Mouse (Mus musculus): Measurements from ENCODE around the gene Incenp. TPM values are rescaled to one million over a fixed set of nuclear protein-coding genes. Genes with fewer than 3 reads are reported as not detected.
"Not testable (repeated sequence)": the region's sequence is repeated elsewhere in the genome, so short reads cannot be mapped to it uniquely, and the experiment has no call there.

Incenp gene
- 100 to 1,000 TPM in 13 of 26 experiments, 10 to 100 TPM in 13; 11.0 to 260 (median 108) TPM for total RNA-seq (2018; cell fraction: chromatin; rRNA removed)
- 10 to 100 TPM; 14.9 to 49.5 (median 37.8) TPM for total RNA-seq (2018; cell fraction: cytosol; rRNA removed)
- total RNA-seq (2018; cell fraction: nucleus; rRNA removed) = 100 to 1,000 TPM in 2 of 26 experiments, 10 to 100 TPM in 24; 19.3 to 115 (median 57.5) TPM
- 37.8 to 67.1 TPM (median 51.1 TPM) in 3 replicates for polyA plus RNA-seq (2018)

DNA sequence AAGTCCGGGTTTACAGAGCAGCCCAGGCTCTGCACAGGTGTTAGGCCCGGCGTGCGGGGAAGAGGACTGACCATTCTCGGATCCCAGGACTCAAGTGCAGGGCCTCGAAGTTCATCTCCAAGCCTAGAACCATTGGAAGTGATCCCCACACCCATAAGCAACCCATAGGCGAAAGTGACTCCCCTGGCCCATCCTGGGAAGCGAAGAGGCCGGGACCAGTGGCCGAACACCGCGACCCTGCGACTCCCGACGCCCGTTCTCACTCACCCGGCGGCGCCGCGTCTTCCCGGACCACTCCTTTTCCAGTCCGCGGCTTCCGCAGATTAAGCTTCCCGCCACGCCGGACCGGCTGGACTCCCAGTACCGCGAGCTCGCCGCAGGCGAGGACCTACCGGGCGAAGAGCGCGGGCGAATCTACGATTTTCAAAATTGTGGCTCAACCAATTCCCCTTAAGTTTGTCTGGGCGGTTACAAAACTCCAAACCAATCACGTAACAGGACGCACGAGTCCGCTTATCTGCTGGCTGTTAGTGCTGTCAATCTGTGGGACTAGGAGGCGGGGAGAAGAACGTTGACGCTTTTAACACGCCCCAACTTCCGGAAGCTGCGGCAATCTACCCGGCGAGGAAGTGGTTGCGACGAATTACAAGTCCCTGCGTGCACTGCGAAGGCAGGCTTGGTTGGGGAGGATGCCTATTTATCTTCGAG lies at the start of gene Incenp:
TSS of gene Incenp (minus strand) at position 480 of the 708 bp plus-strand sequence.
- Histone ChIP-seq H3K36me3 (ENCODE audit: inconsistent target) (0 out of 2 replicates have a peak, but pooled peaks cover 5% of the 10 kb centered on the region), H3K4me3 (ENCODE audit: inconsistent target) (peak within 1 kb of the TSS; percentile 93), H3K27ac (peak within 1 kb of the TSS; percentile 98), H3K79me2 (ENCODE audit: inconsistent target) (peaks cover 49% of the 10 kb centered on the region)
- under 1% methylated on average over 58 of the region's 58 CpGs for WGBS (ENCODE audit: missing documents)

DNA sequence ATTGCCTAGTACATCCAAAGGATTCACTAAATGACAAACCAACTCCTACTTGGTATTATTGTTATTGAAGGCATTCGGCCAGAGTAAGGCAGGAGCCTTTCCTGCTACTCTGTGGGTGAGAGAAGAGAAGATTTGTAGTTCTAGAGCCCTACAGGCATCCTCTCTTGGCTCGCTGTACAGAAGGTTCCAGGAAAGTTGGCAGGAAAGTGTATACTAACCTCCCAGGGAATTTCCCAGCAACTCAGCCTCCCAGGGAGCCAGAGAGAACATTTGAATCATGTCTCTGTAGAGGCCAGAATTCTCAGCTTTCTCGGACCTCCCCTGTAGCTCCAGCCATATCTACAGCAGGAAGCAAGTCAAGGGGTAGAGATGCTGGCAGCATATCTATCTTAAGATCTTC lies 47.6 kb upstream of the Incenp start:
- WGBS (ENCODE audit: missing documents) = 92% methylated on average over 3 of the region's 3 CpGs
- Histone ChIP-seq H3K36me3 (ENCODE audit: inconsistent target) (no peaks in the 10 kb centered on the region), H3K27ac (no peak overlapping the region), H3K4me3 (ENCODE audit: inconsistent target) (no peak overlapping the region), H3K79me2 (ENCODE audit: inconsistent target) (no peaks in the 10 kb centered on the region)

DNA sequence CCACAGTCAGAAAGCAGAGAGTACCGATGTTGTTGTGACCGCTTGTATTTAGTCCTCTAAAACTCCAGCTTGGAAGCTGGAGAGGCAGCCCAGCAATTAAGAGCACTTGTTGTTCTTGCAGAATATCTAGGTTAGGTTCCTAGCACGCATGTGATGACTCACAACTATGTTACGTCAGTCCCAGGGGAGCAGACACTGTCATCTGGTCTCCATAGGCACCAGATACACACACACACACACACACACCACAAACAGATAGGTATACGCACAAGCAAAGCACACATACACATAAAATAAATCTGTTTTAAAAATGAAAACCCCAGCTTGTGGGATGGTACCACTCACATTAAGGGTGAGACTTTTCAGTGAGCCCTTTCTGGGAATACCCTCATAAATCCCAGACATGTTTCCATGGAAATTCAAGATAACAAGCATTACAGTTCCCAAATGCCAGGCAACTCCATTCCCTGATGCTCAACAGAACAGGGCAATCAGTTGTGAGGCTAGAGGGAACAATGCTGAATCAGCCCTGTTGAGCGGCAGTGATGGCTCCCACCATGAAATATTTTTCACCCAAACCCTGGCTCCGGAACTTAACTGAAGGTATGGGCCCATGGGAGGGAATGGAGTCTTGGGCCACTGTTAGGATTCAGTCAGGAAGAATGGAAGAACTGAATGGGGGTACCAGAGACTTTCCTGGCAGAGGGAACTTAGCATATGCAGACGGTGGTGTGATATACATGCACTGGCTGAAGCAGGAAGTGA lies 46.6 kb upstream of the Incenp start:
- no peak overlapping the region for H3K4me3 ChIP-seq (ENCODE audit: inconsistent target)
- peak overlapping the region; percentile 17 for H3K27ac ChIP-seq
- H3K36me3 ChIP-seq (ENCODE audit: inconsistent target) = no peaks in the 10 kb centered on the region
- H3K79me2 ChIP-seq (ENCODE audit: inconsistent target) = no peaks in the 10 kb centered on the region
- 83% methylated on average over 8 of the region's 8 CpGs for WGBS (ENCODE audit: missing documents)

DNA sequence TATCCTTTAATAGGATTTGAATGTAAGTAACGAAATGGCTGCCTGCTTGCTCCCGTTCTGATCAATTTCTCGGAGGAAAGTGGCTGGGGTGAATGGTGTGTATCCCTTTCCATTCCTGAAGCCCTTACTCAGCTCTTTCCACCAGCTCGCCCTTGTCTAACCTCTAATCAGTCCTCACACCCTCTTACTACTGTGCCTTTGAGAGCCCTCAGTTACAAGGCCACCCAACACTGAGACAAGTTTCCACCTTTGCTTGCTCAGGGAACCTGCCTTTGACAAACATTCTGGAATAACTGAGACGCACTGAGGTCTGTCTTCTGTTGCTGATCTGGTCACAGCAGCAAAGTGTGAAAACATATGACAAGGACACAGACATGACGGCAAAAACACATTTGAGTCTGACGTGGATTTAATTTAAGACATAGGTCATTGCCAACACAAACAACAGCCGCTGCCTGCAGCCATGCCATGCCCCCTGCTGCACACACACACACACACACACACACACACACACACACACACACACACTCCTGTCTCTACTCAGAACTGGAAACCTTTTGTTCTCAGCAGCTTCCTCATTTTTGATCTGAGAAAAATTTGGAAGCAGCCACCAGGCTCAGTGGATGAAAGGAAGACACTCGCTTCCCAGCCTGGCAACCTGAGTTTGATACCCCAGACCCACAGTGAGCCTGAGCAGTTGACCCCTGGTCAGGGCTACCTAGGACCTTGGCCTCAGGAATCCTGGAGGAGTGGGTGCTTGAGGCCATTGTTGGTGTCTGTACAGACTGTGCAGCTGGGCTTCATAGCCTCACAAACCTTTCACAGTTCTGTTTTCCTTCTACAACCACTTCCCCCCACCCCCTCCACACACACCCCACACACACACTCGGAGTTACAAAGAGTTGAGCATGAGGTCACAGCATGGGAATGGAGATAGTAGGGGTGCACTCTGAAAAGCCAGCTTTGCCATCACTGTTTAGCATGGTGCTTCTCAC lies 43.5 kb upstream of the Incenp start:
- Histone ChIP-seq H3K36me3 (ENCODE audit: inconsistent target) (no peaks in the 10 kb centered on the region), H3K79me2 (ENCODE audit: inconsistent target) (no peaks in the 10 kb centered on the region), H3K27ac (peak overlapping the region; percentile 91), H3K4me3 (ENCODE audit: inconsistent target) (no peak overlapping the region)
- 48% methylated on average over 9 of the region's 10 CpGs for WGBS (ENCODE audit: missing documents)

DNA sequence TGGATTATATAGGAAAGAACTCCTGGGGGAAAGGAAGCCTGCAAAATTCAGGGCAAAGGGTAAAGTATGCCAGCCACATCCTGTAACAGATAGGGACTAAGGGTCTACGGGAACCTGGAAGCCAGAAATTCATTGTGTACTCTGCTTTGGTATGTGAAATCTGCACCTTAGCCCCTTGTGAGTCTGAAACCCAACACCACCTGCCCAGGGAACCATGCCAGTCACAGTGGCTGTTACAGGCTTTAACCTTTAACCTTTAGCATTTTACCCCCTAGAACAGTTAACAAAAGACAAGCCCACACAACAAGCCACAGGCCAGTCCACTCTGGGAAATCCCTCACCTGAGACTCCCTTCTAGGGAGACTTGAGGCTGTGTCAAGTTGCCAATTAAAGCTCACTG lies 42.5 kb upstream of the Incenp start:
- WGBS (ENCODE audit: missing documents) = 77% methylated on average over 1 of the region's 1 CpGs
- no peaks in the 10 kb centered on the region for H3K36me3 ChIP-seq (ENCODE audit: inconsistent target)
- peak overlapping the region; percentile 91 for H3K27ac ChIP-seq
- H3K79me2 ChIP-seq (ENCODE audit: inconsistent target) = no peaks in the 10 kb centered on the region; the same call in 1 of the 2 replicates
- H3K4me3 ChIP-seq (ENCODE audit: inconsistent target) = no peak overlapping the region

DNA sequence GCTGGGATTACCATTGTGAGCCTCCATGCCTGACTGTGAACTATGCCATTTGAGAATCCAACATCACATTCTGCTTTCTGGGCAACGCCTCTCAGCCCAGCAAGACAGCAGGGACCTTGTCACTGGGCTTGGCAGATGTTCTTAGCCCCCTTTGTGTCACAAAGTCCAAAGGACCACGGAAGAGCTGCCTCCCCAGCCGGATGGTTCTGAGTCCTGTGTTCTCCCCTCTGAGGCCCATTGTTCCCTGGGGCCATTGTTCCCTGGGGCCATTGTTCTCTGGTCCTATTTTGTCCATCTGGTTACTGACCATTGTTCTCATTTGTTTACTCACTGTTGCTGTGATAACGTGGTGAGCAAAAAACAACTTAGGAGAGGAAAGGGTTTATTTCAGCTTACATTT lies 41.6 kb upstream of the Incenp start:
- no peaks in the 10 kb centered on the region; the same call in 1 of the 2 replicates for H3K79me2 ChIP-seq (ENCODE audit: inconsistent target)
- H3K36me3 ChIP-seq (ENCODE audit: inconsistent target) = no peaks in the 10 kb centered on the region
- H3K4me3 ChIP-seq (ENCODE audit: inconsistent target) = no peak overlapping the region
- no peak overlapping the region for H3K27ac ChIP-seq
- WGBS (ENCODE audit: missing documents) = 92% methylated on average over 4 of the region's 4 CpGs

DNA sequence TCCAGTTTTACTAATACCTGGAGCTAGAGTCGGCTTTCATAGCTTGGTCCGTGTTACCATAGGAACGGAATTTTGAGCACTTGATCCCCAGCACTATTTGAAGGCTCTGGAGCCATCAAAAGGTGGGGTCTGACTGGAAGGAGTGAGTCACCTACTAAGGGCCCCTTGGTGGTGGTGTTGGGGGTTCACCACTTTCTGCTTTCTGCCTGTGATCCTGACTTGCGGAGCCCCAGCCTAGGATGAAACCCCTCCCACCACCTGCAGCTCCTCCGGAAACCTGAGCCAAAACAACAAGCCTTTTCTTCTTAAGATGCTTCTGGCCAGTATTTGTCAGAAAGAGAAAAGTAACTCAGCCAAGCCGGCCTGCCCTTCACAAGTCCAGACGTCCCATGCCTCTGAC lies 40.5 kb upstream of the Incenp start:
- H3K36me3 ChIP-seq (ENCODE audit: inconsistent target) = no peaks in the 10 kb centered on the region
- H3K79me2 ChIP-seq (ENCODE audit: inconsistent target) = no peaks in the 10 kb centered on the region; the same call in 1 of the 2 replicates
- peak overlapping the region; percentile 97 for H3K27ac ChIP-seq
- 88% methylated on average over 7 of the region's 7 CpGs for WGBS (ENCODE audit: missing documents)
- H3K4me3 ChIP-seq (ENCODE audit: inconsistent target) = no peak overlapping the region

DNA sequence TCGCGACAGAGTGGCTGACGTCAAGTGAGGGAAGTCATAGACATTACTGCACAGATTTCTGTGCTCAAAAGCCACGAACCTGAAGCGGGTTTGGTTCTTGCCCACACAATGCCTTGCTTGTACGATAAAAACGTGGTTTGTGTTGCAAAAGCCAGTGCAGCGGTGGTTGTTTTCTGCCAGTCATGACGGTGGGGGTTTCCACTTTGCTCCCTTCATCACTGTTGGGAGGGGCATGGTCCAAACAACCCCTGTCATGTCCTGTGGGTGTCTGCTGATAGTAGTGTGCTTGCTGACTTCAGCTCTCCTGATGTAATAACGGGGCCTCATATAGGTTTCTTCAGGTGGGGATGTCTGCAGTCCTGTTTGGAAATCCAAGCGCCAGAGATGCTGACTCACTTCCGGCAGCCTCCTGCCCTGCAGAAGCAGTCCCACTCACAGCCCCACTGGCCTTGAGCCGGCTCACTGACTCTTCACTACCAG lies 39.5 kb upstream of the Incenp start:
- Histone ChIP-seq H3K36me3 (ENCODE audit: inconsistent target) (no peaks in the 10 kb centered on the region), H3K79me2 (ENCODE audit: inconsistent target) (no peaks in the 10 kb centered on the region; the same call in 1 of the 2 replicates), H3K4me3 (ENCODE audit: inconsistent target) (no peak overlapping the region), H3K27ac (peak overlapping the region; percentile 97)
- 0% methylated on average over 13 of the region's 13 CpGs for WGBS (ENCODE audit: missing documents)

DNA sequence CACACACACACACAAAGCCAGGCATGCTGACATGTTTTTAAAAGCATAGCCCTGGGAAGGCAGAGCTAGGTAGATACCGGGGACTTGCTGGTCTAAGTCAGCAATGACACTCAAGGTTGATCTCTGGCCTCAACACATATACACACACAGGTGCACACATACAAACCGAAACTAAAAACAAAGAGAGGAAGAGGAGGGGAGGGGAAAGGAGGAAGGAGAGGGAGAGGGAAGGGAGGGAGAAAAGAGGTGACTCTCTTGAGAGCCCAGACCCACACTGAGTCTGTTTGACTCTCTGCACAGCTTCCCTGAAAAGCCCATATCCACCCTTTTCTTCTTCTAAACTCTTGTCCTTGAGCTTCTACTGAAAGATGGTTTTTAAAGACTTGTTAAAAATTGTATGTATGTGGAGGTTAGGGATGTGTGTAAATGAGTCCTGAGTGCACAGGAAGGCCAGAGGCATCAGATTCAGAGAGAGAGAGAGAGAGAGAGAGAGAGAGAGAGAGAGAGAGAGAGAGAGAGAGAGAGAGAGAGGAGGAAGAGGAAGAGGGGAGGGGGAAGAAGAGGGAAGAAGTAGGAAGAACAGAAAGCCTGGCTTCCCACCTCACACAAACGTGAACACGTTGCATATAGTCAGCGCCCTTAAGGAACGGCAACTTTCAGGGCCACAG lies 38.9 kb upstream of the Incenp start:
- H3K4me3 ChIP-seq (ENCODE audit: inconsistent target) = no peak overlapping the region
- no peaks in the 10 kb centered on the region; the same call in 1 of the 2 replicates for H3K79me2 ChIP-seq (ENCODE audit: inconsistent target)
- no peaks in the 10 kb centered on the region for H3K36me3 ChIP-seq (ENCODE audit: inconsistent target)
- peak overlapping the region; percentile 97 for H3K27ac ChIP-seq
- 8% methylated on average over 6 of the region's 6 CpGs for WGBS (ENCODE audit: missing documents)

DNA sequence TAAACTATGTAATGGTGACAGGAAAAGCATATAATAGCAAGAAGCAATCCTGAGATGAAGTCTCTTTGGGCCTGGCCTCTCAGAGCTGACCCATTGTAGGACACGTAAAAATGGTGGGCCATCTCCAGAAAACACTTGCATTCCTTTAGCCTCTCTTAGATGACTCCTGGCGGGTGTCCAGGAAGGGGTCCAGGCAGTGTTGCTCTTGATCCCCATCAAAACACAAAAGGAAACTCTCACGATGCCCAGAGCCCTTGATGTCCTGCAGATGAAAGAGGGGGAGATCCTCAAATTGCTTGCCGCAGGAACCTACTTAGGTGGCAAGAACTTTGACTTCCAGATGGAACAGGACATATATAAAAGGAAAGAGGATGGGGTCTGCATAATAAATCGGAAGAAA lies 38.1 kb upstream of the Incenp start:
- Histone ChIP-seq H3K79me2 (ENCODE audit: inconsistent target) (no peaks in the 10 kb centered on the region; the same call in 1 of the 2 replicates), H3K4me3 (ENCODE audit: inconsistent target) (no peak overlapping the region), H3K36me3 (ENCODE audit: inconsistent target) (no peaks in the 10 kb centered on the region), H3K27ac (peak overlapping the region; percentile 97)
- 85% methylated on average over 5 of the region's 5 CpGs for WGBS (ENCODE audit: missing documents)

DNA sequence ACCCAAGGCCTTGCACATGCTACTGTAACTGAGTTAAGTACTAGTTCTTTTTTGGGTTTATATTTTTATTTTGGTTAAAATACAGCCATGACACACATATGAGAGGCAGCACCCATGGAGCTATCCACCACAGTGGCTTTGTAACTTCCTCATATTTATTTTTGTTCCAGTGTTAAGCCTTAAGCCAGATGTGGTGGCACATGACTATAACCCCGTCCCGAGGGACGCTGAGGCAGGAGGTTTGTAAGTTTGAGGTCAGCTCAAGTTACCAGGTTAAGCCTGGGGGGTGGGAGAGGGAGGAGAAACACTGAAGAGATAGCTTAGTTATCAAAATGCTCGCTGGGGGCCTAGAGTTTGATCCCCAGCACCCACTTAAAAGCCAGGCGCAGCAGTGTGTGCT lies 37.2 kb upstream of the Incenp start:
- Histone ChIP-seq H3K27ac (peak overlapping the region; percentile 97), H3K79me2 (ENCODE audit: inconsistent target) (no peaks in the 10 kb centered on the region; the same call in 1 of the 2 replicates), H3K36me3 (ENCODE audit: inconsistent target) (no peaks in the 10 kb centered on the region), H3K4me3 (ENCODE audit: inconsistent target) (no peak overlapping the region)
- WGBS (ENCODE audit: missing documents) = 28% methylated on average over 5 of the region's 5 CpGs

DNA sequence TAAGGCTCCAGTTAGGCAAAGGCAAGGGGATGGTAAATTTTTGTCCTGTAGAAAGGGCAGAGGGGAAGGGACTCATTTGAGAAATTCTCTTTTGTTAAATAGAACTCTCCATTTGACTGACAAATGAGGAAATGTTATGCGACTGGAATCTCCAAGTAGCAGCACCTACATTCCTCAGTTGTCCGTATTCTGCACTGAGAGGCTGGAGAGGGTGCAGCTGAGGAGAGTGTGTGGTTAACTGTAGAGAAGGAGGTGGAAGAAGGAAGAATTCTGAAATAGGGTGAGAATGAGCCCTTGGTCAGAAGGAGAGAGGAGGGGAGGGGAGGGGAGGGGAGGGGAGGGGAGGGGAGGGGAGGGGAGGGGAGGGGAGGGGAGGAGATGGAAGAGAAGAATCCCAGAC lies 34.6 kb upstream of the Incenp start:
- Histone ChIP-seq H3K36me3 (ENCODE audit: inconsistent target) (no peaks in the 10 kb centered on the region), H3K4me3 (ENCODE audit: inconsistent target) (no peak overlapping the region), H3K79me2 (ENCODE audit: inconsistent target) (no peaks in the 10 kb centered on the region; the same call in 1 of the 2 replicates), H3K27ac (peak overlapping the region; percentile 27)
- 86% methylated on average over 2 of the region's 2 CpGs for WGBS (ENCODE audit: missing documents)

DNA sequence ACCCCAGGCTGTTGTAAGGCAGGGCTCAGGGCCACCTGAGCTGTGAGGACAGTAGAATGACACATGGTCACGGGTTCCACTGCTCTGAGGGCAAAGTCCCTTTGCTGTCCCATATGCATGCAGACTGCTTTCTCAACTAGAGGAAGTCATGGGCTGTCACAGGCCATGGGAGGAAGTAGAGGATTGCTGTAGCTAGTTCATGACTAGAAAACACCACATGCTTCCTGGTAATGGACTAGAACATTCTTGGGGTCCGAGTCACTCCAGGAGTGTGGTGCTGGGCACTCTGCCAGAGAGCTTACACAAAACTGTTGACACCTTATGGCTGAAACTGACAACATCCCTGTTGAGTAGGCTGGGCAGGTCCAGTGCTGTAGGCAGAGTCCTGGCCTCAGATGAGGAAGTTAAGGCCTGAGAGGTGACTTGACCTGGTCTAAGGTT lies 31.8 kb upstream of the Incenp start:
- not testable (repeated sequence) for H3K4me3 ChIP-seq (ENCODE audit: inconsistent target); H3K79me2 ChIP-seq (ENCODE audit: inconsistent target); H3K36me3 ChIP-seq (ENCODE audit: inconsistent target)
- 0% methylated on average over 1 of the region's 2 CpGs for WGBS (ENCODE audit: missing documents)
- H3K27ac ChIP-seq = peak overlapping the region; percentile 97

Data from macrophage (primary cell).